Comparison of ENCODE assay signal across 9 mouse cellular contexts in genomic region chr10:28113879-28114278, GRCm38 (mm10). TPM values are rescaled to one million over a fixed set of nuclear protein-coding genes. Genes with fewer than 3 reads are reported as not detected.
DNase-seq lines count a peak whose midpoint lies in the region; ATAC-seq and TF ChIP-seq lines count a peak whose summit lies in the region.
"Had no signal": no experiment of that assay in that cellular context is flagged by ENCODE, and none has a peak within 500 bp of the region (broad histone marks: within the 10 kb centered on the region; RNA-seq: fewer than 3 reads in every experiment).

No protein-coding gene starts in this region.

- H3K27me3 ChIP-seq in liver, postnatal 0 days (ENCODE audit: insufficient read depth, low read length) = no peaks in the 10 kb centered on the region
- H3K27me3 ChIP-seq: neural tube, embryonic 12.5 days had no signal

- H3K4me3 ChIP-seq in liver, postnatal 0 days (ENCODE audit: low read depth, low read length) = no peak overlapping the region
- H3K4me3 ChIP-seq: neural tube, embryonic 12.5 days had no signal

- H3K36me3 ChIP-seq in liver, postnatal 0 days (replicated peaks; ENCODE audit: insufficient read depth, low read length) = no peaks in the 10 kb centered on the region
- H3K36me3 ChIP-seq: neural tube, embryonic 12.5 days had no signal

- DNase-seq in adrenal gland, adult (ENCODE audit: inconsistent age in 2 of 2, low spot score in 1 of 2) = peak; percentile 11 to 44
- DNase-seq in adrenal gland, postnatal 4 days (ENCODE audit: low spot score in 2 of 2) = no peak
- DNase-seq in liver, postnatal 0 days = no peak
- no peak for DNase-seq in liver
- DNase-seq in left cerebral cortex, postnatal 36 days (ENCODE audit: low spot score in 2 of 2) = peak; percentile 48 to 51
- DNase-seq in telencephalon, adult 2 months (ENCODE audit: low read depth, low spot score) = peak; percentile 80
- no peak for DNase-seq in thymus, postnatal 10 days (ENCODE audit: low spot score in 2 of 2)

- intact Hi-C loops in left cerebral cortex, postnatal 36 days (cut with DNase I) = no loop called here

- TF ChIP-seq CTCF in liver, postnatal 0 days (IDR thresholded peaks at IDR 0.05; ENCODE audit: low read depth) = no peak

- no peak overlapping the region for H3K27ac ChIP-seq in liver, postnatal 0 days (ENCODE audit: low read depth)
- H3K27ac ChIP-seq: neural tube, embryonic 12.5 days had no signal

- H3K4me2 ChIP-seq in liver, postnatal 0 days (ENCODE audit: low read depth, low read length) = peak overlapping the region; percentile 31; the same call in 1 of the 2 replicates
- H3K4me2 ChIP-seq: neural tube, embryonic 12.5 days had no signal

- 45% methylated on average over 3 of the region's 3 CpGs for WGBS in liver, postnatal 0 days (ENCODE audit: insufficient replicate concordance)

- ATAC-seq in liver, postnatal 0 days = no peak
- ATAC-seq in megakaryocyte, adult 5-6 weeks (ENCODE audit: poor library complexity, severe bottlenecking) = no peak

- TF ChIP-seq EP300 in liver, postnatal 0 days (IDR thresholded peaks at IDR 0.05; ENCODE audit: low read depth) = no peak

- H3K9me3 ChIP-seq in liver, postnatal 0 days (ENCODE audit: low read length) = no peaks in the 10 kb centered on the region
- H3K9me3 ChIP-seq: neural tube, embryonic 12.5 days had no signal

- peaks cover 5% of the 10 kb centered on the region; the same call in 1 of the 2 replicates for H3K4me1 ChIP-seq in liver, postnatal 0 days (ENCODE audit: insufficient read depth)

- no peak overlapping the region for H3K9ac ChIP-seq in liver, postnatal 0 days (replicated peaks)
- H3K9ac ChIP-seq: neural tube, embryonic 12.5 days had no signal

RNA-seq across cellular contexts. Expression of gene Ptprk, which starts 39.3 kb away (rescaled TPM):
- 10 to 100 TPM; 28.4 to 35.3 TPM for total RNA-seq in adrenal gland, postnatal 4 days (2021)
- 9.1 and 11.1 TPM in 2 replicates for polyA plus RNA-seq in liver, postnatal 0 days (2015; fragmentation: Nextera tagmentation; extraction: Ambion mirVana)
- total RNA-seq in left cerebral cortex, postnatal 36 days (2021) = 10 to 100 TPM; 72.8 to 87.9 TPM
- 0.25 TPM in 1 of 2 replicates, not detected in the other for total RNA-seq in megakaryocyte, adult 5-6 weeks (2015)
- not detected in 2 replicates for total RNA-seq in megakaryocyte, adult 5-6 weeks (2017)

Comparison
In these comparisons a context has a peak if more than half of its experiments do, and no peak if none do; other contexts are left out.
1. DNase-seq: peak in adrenal gland, adult (2 of 2), left cerebral cortex, postnatal 36 days (2 of 2) and telencephalon, adult 2 months (single experiment); none in adrenal gland, postnatal 4 days (0 of 2), liver, postnatal 0 days (single experiment), liver (single experiment) and thymus, postnatal 10 days (0 of 2).
2. RNA of gene Ptprk, which starts 39.3 kb away (total RNA-seq): 72.8 to 87.9 TPM in left cerebral cortex, postnatal 36 days and 28.4 to 35.3 TPM in adrenal gland, postnatal 4 days; 0.25 TPM in megakaryocyte, adult 5-6 weeks; every median in the first group is over 10 times any median in the second.